Mouse (Mus musculus) forebrain, embryonic 16.5 days (tissue): Measurements from ENCODE around the gene Ism1. TPM values are rescaled to one million over a fixed set of nuclear protein-coding genes. Genes with fewer than 3 reads are reported as not detected.

ENCODE experiments used
- ATAC-seq: fragments of 200-750 bp; cut with Nextera tagmentation; 2 replicates; pipeline ENCODE4 v1.8.0; 2017; ENCODE audit warnings: mild to moderate bottlenecking, moderate library complexity
- H3K27ac ChIP-seq: fragments of 300-500 bp; sonication (generic); 2 replicates; pipeline ENCODE4 v1.5.1; 2014; ENCODE audit warnings: low read length, control low read depth
- H3K27me3 ChIP-seq: fragments of 300-500 bp; sonication (generic); replicated peaks from 2 replicates; pipeline ENCODE4 v1.6.1; 2014; ENCODE audit warnings: low read length; ENCODE audit not compliant: control insufficient read depth, insufficient read depth
- H3K36me3 ChIP-seq: fragments of 300-500 bp; sonication (generic); 2 replicates; pipeline ENCODE4 v1.6.1; 2014; ENCODE audit not compliant: control insufficient read depth, insufficient read depth
- H3K4me1 ChIP-seq: fragments of 300-500 bp; sonication (generic); replicated peaks from 2 replicates; pipeline ENCODE4 v1.6.1; 2014; ENCODE audit warnings: low read length; ENCODE audit not compliant: control insufficient read depth, insufficient read depth
- H3K4me2 ChIP-seq: fragments of 300-500 bp; sonication (generic); 2 replicates; pipeline ENCODE4 v1.6.1; 2014; ENCODE audit warnings: mild to moderate bottlenecking, low read length, control low read depth
- H3K4me3 ChIP-seq: fragments of 300-500 bp; sonication (generic); replicated peaks from 2 replicates; pipeline ENCODE4 v1.5.1; 2014; ENCODE audit warnings: mild to moderate bottlenecking, low read length, control low read depth
- H3K9ac ChIP-seq: fragments of 300-500 bp; sonication (generic); replicated peaks from 2 replicates; pipeline ENCODE4 v1.6.1; 2014; ENCODE audit warnings: low read depth, low read length, control low read depth
- H3K9me3 ChIP-seq: fragments of 300-500 bp; sonication (generic); 2 replicates; pipeline ENCODE4 v1.6.1; 2016; ENCODE audit warnings: low read length; ENCODE audit not compliant: control insufficient read depth
- WGBS: fragments of 180-500 bp; shearing (Covaris S2); extraction: QIAGEN DNeasy Blood & Tissue Kit; methylation state at CpG from one replicate; pipeline ENCODE4 v1.1.7; 2014; 5-methylcytosine and 5-hydroxymethylcytosine counted together
- polyA plus RNA-seq: library from polyadenylated mRNA; unstranded; fragments of >200 nt; fragmentation: Nextera tagmentation; extraction: Ambion mirVana; gene quantifications from 2 replicates; pipeline ENCODE4 v1.2.1, GENCODE M21; 2015

The Ism1 gene
- polyA plus RNA-seq, 1 experiment from 2014 or later, result 0.29 TPM

DNA sequence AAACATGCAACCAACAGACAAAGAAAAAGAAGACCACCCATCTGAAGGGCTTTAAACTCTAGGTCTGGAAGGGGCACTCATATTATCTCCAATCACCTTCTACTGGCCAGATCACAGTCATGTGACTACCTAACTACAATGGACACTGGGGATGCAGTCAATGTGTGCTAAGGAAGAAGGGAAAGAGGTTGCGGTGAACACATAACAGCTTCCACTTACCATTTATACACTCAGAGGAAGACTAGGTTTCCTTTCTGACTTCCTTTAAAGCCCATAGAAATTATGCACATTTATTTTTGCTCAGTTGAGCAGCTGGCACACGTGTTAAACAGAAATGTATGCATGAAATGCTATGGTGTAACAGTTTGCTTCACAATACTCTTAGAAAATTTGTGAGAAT, 5.6 kb upstream of the Ism1 start:
- H3K27me3 ChIP-seq, result peaks cover 18% of the 10 kb centered on the region
- no peak overlapping the region for H3K27ac ChIP-seq
- H3K4me3 ChIP-seq, result no peak overlapping the region
- WGBS, result 61% methylated on average over 2 of the region's 2 CpGs
- ATAC-seq, result no peak
- no peak overlapping the region for H3K4me2 ChIP-seq
- H3K4me1 ChIP-seq, result peaks cover 10% of the 10 kb centered on the region
- no peaks in the 10 kb centered on the region for H3K9me3 ChIP-seq
- H3K9ac ChIP-seq, result no peak overlapping the region
- no peaks in the 10 kb centered on the region for H3K36me3 ChIP-seq

DNA sequence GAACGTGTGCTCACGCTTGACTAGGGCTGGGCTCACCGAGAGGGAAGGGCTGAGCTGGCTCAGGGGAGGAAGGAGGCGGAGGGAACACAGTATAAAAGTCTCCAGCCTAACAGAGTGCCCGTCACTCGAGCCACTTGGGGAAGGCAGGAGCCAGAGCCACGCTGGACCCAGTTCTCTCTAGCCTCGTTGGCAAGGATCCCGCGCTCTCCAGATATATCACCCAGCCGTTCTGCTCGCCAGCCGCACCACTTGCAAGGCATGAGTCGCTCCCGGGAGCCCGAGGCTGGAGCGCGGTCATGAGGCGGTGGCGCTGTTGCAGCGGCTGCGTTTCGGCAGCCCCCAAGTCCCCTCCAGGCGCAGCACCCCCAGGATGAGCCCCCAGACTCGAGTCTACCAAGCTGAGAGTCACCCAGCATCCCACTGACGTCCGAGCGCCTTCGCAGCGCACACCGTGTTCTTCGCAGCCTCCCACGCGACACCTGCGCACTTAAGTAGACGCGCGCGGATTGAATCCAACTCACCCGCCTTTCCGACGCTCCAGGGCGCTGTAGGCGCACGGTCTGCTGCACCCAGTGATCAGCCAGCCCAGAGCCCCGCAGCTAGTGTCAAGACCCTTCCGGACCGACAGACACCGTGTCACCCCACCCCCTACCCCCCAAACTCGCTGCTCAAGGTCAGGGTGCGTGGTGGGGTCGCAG, 764 bp upstream of the Ism1 start:
- H3K27me3 ChIP-seq, result peaks cover 26% of the 10 kb centered on the region
- peak; percentile 49 for ATAC-seq
- no peaks in the 10 kb centered on the region for H3K9me3 ChIP-seq
- peak overlapping the region; percentile 100 for H3K4me2 ChIP-seq
- WGBS, result under 1% methylated on average over 52 of the region's 52 CpGs
- H3K27ac ChIP-seq, result no peak overlapping the region
- peak overlapping the region; percentile 77 for H3K9ac ChIP-seq
- no peaks in the 10 kb centered on the region for H3K36me3 ChIP-seq
- H3K4me3 ChIP-seq, result peak overlapping the region; percentile 93
- peaks cover 19% of the 10 kb centered on the region for H3K4me1 ChIP-seq

DNA sequence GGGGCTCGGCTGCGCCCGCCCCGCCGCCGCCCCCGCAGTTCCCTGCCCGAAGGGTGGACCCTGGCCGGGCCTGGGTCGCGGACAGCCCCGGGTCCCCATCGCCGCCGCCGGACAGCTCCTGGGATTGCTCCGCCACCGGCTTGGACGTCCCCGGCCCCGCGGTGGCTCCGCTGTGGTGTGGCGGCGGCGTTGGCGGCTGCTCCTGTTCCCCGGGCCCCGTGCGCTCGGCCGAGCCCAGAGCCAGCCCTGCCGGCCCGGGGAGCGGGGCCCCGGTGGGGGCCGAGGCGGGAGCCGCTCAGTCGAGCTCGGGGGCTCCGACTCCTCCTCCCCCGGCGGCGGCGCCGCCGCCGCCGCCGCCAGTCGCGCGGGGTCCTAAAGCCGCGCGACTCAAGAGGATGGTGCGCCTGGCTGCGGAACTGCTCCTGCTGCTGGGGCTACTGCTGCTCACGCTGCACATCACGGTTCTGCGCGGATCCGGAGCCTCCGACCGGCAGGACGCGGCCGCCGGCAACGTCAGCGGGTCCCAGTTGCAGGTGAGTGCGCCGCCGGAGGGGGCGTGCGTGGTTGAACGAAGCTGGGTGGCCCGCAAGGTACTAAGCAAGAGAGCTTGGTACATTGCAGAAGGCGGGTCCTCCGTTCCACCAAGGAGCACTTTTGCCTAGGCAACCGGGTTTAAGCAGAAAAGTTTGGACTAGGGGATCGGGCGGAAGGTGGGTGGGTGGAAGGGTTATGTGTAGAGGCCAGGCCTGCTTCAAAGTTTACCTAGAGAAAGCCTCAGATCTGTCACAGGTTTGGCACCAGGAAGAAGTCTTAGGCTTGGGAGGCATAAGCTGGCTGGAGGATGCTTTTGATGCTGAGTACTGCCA, 530 bp downstream of the Ism1 start:
- peak; percentile 94 for ATAC-seq
- H3K27me3 ChIP-seq, result peaks cover 26% of the 10 kb centered on the region
- peak overlapping the region; percentile 77 for H3K9ac ChIP-seq
- peak overlapping the region; percentile 93 for H3K4me3 ChIP-seq
- no peaks in the 10 kb centered on the region for H3K36me3 ChIP-seq
- peak overlapping the region; percentile 100 for H3K4me2 ChIP-seq
- no peaks in the 10 kb centered on the region for H3K9me3 ChIP-seq
- WGBS, result under 1% methylated on average over 49 of the region's 84 CpGs
- no peak overlapping the region for H3K27ac ChIP-seq
- H3K4me1 ChIP-seq, result peaks cover 19% of the 10 kb centered on the region

DNA sequence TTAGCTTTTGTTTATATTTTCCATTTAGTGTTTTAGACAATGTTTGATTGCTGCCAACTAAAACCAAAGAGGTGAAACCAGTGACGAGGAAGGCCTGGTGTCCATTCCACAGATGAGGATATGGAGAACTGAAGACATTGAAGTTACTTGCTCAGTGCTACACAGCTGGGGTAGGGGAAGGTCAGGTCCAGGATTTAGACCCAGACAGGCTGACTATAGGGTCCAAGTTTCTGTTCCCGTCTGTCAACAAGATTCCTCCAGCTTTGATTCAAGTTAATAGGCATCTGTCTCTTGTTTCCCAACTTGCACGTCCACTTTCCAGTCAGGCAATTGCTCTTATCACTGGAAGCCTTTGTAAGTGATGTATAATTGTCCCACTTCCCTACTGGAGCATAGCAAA, 4.6 kb downstream of the Ism1 start:
- Histone ChIP-seq H3K9ac (no peak overlapping the region), H3K27me3 (peaks cover 9% of the 10 kb centered on the region), H3K27ac (no peak overlapping the region), H3K4me2 (no peak overlapping the region), H3K36me3 (no peaks in the 10 kb centered on the region), H3K4me1 (peaks cover 8% of the 10 kb centered on the region), H3K4me3 (no peak overlapping the region), H3K9me3 (no peaks in the 10 kb centered on the region)
- no peak for ATAC-seq
- WGBS, result 76% methylated on average over 3 of the region's 3 CpGs

DNA sequence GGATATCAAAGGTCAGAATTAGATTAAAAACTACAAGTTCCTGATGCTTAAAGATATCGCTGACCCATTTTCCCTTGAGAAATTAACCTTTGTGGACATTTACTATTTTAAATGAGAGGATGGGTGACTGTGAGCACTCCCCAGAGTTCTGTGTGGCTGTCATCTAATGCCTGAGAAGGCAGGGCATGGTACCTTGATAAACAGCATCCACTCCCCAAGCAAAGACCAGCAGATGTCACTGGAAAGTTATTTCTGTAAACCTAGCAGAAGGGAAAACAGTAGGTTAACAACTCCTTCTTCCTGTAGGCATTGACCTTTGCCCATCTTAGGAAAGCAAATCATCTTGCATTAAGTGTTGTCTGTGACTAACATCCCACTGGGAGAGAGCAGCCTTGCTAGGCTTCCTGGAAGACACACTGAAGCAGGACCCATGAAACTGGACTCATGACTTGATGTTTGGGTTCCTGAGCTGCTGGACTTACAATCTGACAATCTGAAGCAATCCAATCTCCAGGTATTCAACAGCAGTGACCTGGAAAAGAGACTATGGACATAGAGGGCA, 11.5 kb downstream of the Ism1 start:
- H3K9ac ChIP-seq, result no peak overlapping the region
- WGBS, result 98% methylated on average over 1 of the region's 1 CpGs
- H3K27me3 ChIP-seq, result no peaks in the 10 kb centered on the region
- H3K4me2 ChIP-seq, result no peak overlapping the region
- H3K36me3 ChIP-seq, result no peaks in the 10 kb centered on the region
- no peak overlapping the region for H3K4me3 ChIP-seq
- no peaks in the 10 kb centered on the region for H3K9me3 ChIP-seq
- no peak overlapping the region for H3K27ac ChIP-seq
- no peak for ATAC-seq
- no peaks in the 10 kb centered on the region for H3K4me1 ChIP-seq

DNA sequence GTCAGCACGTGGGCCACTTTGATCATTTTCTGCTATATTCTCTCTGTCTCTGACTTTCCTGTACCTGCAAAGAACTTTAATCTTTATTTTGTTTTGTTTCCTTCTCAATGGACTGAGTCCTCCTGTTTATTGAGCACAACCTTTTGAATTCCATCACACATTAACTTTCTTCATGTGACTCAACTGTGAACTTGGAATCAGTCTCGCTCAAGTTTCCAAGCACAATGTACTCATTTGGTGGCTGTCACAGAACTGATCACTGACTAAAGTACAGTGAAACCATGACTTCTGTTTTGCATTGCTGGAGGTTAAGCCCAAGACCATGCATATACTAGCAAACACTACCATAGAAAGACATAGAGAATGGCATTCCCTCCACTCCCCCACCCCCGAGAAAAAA, 15.5 kb downstream of the Ism1 start:
- Histone ChIP-seq H3K27me3 (no peaks in the 10 kb centered on the region), H3K4me3 (no peak overlapping the region), H3K4me2 (no peak overlapping the region), H3K4me1 (no peaks in the 10 kb centered on the region), H3K36me3 (no peaks in the 10 kb centered on the region), H3K27ac (no peak overlapping the region), H3K9ac (no peak overlapping the region), H3K9me3 (no peaks in the 10 kb centered on the region)
- WGBS, result 96% methylated on average over 3 of the region's 3 CpGs
- ATAC-seq, result no peak

DNA sequence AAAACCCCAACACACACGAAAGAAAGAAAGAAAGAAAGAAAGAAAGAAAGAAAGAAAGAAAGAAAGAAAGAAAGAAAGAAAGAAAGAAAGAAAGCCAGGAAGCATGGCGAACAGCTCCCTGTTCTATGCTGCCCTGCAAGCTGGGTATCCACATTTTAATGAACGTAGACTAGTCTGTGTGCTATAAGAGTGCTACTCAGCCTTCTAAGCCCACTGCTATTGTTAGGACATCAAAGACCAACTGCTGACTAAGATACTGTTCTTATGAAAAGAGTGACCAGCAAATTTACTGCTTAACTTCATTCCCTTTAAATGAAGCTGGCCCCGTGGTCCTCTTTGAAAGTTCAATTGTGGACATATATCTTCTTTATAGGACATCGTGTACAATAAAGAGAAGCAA, 16.7 kb downstream of the Ism1 start:
- H3K27me3 ChIP-seq, result no peaks in the 10 kb centered on the region
- H3K27ac ChIP-seq, result no peak overlapping the region
- no peaks in the 10 kb centered on the region for H3K4me1 ChIP-seq
- no peaks in the 10 kb centered on the region for H3K36me3 ChIP-seq
- ATAC-seq, result no peak
- no peak overlapping the region for H3K4me2 ChIP-seq
- no peak overlapping the region for H3K4me3 ChIP-seq
- H3K9ac ChIP-seq, result no peak overlapping the region
- 46% methylated on average over 5 of the region's 5 CpGs for WGBS
- no peaks in the 10 kb centered on the region for H3K9me3 ChIP-seq

DNA sequence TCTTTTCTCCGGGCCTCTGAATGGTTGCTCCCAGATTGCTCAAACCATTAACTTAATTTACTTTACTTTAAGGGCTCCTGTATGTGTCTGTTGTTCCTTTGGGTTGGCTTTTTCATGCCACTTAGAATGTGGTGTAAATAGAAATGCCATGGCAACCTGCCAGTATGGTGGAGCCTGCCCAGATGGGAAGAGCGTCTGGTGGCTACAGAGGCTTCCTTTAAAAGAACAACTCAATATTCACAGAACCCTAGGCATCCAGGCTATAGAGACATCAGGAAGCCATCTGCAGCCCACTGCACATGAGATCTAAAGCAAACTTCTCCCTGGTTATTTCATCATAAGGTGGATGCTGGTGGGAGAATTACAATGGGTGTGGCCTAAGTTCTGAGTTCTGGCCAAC, 18.6 kb downstream of the Ism1 start:
- Histone ChIP-seq H3K9me3 (peaks cover 3% of the 10 kb centered on the region; the same call in 1 of the 2 replicates), H3K9ac (no peak overlapping the region), H3K4me3 (no peak overlapping the region), H3K4me1 (no peaks in the 10 kb centered on the region), H3K4me2 (no peak overlapping the region), H3K36me3 (no peaks in the 10 kb centered on the region), H3K27me3 (no peaks in the 10 kb centered on the region), H3K27ac (no peak overlapping the region)
- WGBS, result 41% methylated on average over 2 of the region's 2 CpGs
- no peak for ATAC-seq

DNA sequence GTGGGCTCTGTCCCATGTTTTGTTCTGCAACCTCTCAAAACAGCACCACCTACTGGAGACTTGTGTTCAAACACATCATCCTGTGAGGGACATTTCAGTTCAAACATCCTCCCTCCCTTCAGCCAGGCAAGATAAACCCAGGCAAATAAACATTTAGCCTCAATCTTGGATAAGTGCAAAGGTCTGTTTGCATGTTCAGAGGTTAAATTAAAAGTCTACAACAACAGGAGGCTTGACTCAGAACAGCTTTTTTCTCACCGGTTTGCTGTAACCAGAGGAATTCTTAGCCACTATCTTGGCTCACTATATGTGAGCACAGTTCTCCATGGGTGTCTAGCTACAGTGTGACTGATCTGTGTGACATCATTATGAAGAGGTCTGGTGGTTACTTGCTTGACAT, 22.6 kb downstream of the Ism1 start:
- H3K27me3 ChIP-seq, result no peaks in the 10 kb centered on the region
- 96% methylated on average over 1 of the region's 1 CpGs for WGBS
- H3K36me3 ChIP-seq, result no peaks in the 10 kb centered on the region
- no peak overlapping the region for H3K4me3 ChIP-seq
- ATAC-seq, result no peak
- H3K4me2 ChIP-seq, result no peak overlapping the region
- no peak overlapping the region for H3K9ac ChIP-seq
- H3K27ac ChIP-seq, result no peak overlapping the region
- peaks cover 3% of the 10 kb centered on the region; the same call in 1 of the 2 replicates for H3K9me3 ChIP-seq
- no peaks in the 10 kb centered on the region for H3K4me1 ChIP-seq
